Mouse (Mus musculus): Measurements from ENCODE around the gene Vtn.

Gene Vtn

DNA sequence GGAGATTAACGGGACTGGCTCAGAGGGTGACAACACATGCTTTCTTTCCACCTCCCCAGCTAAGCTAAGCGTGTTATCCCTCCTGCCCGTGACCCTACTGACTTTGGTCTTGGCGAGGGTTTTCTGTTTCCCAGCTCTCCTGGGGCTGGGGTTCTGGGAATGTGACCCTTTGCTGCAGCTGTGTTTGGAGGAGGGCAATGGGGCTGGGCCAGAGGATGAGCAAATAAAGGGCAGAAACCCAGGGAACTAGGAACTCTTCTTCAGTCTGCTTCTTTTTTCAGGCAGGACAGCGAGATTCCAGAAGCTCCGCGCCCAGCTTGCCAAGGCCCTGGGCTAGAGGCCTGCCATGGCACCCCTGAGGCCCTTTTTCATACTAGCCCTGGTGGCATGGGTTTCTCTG, at the start of gene Vtn:
Vtn (plus strand) TSS at position 88 of the 400 bp plus-strand sequence.
- no peak for DNase-seq (ENCODE audit: low read depth)

DNA sequence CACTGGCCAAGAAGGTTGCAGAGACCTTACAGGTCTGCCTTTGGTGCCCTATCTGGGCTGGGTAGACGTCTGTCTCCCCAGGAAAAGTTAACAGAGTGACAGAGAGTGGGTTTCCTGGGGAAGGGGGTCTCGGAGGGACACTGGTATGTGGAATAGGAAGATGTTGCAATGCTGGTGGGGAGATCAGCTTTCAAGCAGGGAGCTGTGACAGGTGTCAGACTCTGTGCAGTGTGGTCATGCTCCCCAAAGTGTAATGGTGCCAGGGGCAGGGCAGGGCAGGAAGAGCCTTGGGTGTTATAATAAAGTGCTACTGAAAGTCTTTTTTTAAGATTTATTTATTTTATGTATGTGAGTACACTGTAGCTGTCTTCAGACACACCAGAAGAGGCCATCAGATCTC, 48.6 kb upstream of the Vtn start:
- no peak for DNase-seq (ENCODE audit: low read depth)

DNA sequence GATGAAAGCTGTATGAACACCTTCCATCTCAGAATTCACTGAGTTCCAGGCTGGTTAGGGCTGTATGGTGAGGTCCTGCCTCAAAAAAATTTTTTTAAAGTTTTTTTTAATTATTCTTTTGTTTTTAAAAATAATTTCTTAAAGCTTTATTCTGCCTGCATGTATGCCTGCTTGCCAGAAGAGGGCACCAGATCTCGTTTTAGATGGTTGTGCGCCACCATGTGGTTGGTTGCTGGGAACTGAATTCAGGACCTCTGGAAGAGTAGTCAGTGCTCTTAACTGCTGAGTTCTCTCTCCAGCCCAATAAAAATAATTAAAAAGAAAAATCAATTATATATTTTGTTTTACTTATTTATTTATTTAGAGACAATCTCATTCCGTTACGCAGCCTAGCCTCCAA, 45.2 kb upstream of the Vtn start:
- DNase-seq (ENCODE audit: low read depth) = peak; percentile 85

DNA sequence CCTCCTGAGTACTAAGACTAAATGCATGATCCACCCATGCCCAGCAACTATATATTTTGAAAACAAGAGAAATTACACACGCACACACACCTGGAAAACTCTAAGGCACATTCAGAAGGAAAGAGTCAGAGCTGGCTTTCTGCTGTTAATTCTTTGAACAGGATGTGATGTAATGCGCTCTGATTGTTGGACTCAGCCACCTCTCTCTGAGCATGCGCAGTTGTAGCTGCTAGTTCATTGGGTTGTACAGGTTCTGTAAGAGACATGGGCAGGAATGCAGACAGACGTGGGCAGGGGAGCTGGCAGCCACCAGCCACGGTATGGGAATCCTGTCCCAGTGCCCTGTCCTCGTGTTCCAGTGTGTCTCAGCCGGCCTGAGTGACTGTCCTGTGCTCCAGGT, 44.6 kb upstream of the Vtn start:
- peak; percentile 19 for DNase-seq (ENCODE audit: low read depth)

DNA sequence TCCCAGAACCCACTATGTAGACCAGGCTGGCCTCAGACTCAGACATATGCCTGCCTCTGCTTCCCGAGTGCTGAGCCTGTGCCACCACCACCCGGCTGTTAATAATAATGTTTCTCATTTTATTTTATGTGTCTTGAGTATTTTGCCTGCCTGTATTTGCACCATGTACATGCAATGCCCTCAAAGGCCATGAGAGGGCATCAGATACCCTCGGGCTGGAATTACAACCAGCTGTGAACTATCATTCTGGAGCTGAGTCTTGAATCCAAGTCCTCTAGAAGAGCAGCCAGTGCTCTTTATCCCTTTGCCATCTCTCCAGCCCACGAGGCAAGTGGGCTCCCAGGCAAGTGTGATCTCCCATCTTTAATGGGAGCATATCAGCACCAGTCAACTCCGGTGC, 43.6 kb upstream of the Vtn start:
- peak; percentile 62 for DNase-seq (ENCODE audit: low read depth)

DNA sequence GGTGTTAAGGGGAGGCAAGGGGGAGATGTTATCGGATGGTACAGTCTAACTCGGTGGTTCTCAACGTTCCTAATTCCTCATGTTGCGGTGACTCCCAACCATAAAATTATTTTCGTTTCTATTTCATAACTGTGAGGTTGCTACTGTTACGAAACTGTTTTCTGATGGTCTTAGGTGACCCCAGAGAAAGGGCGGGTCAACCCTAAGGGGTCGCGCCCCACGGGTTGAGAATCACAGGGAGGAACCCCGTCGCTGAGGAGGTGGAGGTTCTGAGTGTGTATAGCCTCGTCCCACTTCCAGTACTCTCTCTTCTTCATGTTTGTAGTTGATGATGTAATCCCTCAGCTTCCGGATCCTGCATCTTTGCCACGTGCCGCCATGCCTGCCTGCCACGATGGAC, 40.2 kb upstream of the Vtn start:
- no peak for DNase-seq (ENCODE audit: low read depth)

DNA sequence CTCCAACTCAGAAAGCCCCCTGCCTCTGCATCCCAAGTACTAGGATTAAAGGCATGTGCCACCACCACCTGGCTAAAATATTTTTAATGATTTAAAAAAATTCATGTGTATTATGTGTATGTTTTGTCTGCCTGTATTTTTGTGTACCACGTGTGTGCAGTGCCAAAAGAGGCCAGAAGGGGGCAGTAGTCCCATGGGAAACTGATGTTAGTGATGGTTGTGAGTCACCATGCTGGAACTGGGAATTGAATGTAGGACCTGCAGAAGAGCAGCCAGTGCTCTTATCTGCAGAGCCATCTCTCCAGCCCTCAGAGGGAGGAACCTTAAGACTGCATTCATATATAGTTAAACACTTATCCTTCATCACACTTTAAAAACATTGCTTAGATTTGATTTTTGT, 37.0 kb upstream of the Vtn start:
- DNase-seq (ENCODE audit: low read depth) = peak; percentile 41

DNA sequence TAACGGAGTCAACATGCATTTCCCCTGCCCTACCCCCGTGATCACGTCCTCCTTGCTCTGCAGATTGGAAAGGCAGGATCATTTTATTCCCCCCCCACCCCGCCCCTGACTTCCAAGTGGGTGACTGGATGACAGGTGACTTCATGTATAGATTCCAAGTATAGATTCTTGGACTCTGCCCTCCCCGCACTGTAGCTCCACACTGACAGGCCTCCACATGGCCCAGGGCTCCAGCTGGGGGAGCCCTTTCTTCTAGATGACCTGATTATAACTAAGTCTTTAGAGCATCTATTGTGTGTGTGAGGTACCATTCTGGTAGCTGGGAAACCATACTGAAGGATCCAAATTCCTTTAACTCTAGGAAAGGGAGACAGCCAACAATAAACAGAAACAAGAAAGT, 36.2 kb upstream of the Vtn start:
- no peak for DNase-seq (ENCODE audit: low read depth)

DNA sequence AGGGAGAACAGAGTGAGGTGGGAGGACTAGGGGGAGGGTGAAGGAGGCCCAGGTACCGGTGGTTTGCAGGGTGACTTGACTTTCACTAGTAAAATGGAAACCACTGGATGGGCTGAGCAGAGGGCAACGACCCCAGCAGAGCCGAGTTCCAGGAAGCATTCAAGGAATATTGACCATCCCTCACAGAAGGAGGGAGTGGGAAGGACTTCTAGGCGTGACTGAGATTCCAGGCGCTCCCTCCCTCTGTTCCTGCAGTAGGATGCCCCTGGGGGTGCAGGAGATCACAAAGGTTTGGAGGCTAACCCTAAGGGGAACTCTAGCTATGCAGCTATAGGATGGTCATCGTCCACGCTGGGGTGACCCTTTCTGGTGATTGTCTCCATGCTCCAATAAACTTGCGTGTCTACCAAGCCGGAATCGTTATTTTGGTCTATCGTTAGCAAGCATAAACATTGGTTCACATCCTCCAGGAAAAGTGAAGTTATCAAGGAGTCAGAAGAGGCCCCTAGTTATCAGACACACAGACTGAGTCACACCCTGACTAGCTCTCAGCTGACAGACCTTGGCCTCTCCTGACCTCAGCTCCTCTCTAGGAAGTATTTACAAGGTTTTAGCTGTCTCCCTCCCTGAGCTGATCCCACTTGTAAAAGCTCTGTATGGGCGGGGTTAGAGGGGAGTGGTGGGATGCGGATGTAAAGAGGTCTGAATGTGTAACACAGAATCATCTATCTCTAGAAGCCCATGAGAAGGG, 35.4 kb upstream of the Vtn start:
- no peak for DNase-seq (ENCODE audit: low read depth)

DNA sequence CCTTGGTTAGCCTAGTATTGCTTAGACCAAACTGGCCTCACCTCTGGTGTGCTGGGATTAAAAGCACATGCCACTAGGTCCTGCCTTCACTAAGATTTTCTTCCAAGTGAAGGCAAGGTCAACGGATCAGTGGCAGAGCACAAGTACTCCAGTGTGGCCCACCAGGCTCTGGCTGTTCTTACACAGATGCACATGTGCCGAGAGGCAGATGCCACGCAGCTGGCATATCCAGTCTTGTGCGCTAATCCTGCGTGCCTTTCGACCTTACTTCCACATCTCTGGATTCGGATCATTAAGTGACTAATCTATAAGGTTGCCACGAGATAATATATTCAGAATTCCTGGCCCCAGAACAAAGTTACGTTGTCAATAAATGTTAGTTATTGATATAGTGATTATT, 33.8 kb upstream of the Vtn start:
- DNase-seq (ENCODE audit: low read depth) = no peak

DNA sequence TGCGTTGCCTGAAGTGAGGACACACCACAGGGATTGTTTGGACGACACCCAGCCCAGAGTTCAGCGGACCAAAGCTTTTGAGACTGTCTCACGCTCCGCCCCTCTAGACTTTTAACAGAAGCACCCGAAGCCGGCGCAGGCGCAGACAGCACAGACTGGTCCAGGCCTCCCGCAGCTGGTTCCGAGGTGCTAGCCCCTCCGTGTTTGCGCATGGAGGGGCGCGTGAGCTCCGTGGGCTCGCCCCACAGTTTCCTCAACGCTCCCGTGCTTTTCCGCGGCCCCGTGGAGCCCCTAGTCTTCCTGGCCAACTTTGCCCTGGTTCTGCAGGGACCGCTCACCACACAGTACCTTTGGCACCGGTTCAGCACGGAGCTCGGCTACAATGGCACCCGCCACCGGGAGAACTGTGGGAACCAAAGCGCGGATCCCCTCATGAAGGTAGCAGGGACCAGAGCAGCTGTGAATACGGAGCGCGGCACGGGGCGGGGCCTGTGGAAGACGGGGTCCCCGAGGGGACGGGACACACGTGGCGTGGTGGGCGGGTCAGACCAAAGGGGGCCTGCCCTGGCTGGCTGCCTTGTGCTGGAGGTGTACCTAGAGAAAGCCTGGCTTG, 33.2 kb upstream of the Vtn start, which contains the start of gene Slc46a1:
Slc46a1 (plus strand) TSS at position 130 of the 613 bp plus-strand sequence.
- peak; percentile 74 for DNase-seq (ENCODE audit: low read depth)

DNA sequence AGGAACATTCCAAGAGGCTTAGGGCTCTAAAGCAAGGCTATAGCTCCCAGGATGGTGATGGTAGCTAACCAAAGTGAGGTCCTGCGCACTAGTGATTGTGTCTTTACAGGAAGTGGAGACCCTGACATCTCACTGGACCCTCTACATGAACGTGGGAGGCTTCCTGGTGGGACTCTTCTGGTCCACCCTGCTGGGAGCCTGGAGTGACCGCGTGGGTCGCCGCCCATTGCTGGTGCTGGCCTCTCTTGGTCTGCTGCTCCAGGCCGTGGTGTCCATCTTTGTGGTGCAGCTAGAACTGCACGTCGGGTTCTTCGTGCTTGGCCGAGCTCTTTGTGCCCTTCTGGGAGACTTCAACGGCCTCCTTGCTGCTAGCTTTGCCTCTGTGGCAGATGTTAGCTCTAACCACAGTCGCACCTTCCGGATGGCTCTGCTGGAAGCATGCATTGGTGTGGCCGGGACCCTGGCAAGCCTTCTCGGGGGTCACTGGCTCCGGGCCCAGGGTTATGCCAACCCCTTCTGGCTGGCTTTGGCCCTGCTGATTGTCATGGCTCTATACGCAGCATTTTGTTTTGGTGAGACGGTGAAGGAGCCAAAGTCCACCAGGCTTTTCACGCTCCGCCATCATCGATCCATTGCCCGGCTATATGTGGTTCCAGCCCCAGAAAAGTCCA, 32.5 kb upstream of the Vtn start:
- DNase-seq (ENCODE audit: low read depth) = no peak

DNA sequence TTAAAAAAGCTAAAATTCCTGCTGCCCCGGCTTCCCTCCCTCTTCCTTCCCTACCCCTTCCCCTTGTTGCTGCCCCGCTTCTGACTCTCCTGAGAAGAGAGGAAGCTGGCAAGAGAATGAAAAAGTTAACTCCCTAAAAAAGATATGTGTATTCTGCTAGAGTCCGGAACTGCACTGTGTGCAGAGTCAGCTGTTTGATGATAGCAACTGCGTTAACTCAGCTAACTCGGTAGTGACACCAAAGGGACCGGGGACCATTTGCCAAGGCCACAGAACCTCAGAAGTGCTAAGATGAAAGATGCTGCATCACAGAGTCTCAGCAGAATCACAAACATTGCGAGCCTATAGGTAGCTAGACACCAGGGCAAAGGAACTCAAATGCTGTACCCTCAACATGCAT, 31.4 kb upstream of the Vtn start:
- DNase-seq (ENCODE audit: low read depth) = no peak

DNA sequence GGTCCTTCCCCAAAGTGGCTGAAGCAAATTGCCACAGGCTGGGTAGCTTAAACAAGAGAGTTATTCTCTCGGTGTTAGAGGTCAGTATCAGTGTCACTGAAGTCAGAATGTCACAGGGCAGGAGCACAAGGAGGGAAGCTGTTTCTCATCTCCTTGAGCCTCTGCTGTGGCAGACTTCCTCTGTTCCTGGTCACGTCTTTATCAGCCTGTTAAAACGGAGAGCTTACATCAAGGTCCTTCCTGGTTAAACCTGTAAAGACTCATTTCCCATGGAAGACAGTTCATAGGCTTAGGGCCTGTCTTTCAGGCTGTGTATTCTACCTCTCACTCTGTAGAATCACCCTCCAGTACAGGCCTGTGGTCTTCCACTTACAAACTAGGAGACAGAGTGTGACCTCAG, 31.0 kb upstream of the Vtn start:
- no peak for DNase-seq (ENCODE audit: low read depth)

DNA sequence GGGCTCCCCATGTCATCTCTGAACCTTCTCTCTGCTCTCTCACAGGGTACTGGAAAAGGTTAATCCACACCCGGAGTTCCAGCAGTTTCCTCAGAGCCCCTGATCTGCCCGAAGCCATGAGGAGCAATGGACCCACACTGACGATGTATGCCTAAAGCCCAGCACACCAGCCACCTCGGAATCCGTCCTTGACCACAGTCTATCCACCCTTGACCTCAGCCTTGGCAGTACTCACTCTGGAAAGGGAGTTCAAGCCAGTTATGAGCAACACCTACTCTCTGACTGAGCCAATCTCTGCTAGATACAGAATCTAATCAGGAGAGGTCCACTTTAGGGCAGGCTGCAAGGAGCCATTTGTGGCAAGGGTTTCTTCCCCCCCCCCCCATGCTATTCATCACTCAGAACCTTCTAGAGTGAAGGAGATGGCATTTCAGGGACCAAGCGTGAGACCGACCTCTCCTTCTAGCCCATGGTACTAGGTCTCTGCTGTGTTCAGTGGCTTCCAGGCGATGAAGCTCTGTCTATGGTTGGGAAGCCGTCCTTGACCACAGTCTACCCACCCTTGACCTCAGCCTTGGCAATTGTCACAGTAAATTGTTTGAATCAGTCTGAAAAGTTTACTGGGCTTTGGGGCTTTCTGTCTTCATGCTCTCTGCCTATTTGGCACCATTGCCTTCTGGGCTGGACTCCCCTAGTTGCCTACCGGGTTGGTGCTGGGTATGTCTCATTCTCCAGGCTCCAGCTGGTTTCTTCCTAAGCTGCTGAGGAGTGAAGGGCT, 27.4 kb upstream of the Vtn start:
- no peak for DNase-seq (ENCODE audit: low read depth)

DNA sequence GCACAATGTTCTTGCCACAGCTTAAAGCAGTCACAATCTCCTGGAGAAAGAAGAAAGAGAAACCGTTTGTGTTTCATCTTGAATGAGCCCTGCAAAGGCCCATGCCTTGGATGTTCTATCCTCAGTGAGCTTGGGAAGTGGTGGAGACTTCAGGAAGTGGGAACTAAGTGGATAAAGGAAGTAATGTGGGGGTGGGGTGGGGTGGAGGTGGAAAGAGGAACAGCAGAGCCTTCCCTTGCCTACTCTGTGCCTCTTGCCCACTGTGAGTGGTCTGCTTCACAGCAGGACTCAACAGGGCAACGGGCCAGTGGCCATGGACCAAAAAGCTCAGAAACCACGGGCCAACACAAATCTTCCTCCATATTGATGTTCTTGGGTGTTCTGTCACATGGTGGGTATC, 23.6 kb upstream of the Vtn start:
- no peak for DNase-seq (ENCODE audit: low read depth)

DNA sequence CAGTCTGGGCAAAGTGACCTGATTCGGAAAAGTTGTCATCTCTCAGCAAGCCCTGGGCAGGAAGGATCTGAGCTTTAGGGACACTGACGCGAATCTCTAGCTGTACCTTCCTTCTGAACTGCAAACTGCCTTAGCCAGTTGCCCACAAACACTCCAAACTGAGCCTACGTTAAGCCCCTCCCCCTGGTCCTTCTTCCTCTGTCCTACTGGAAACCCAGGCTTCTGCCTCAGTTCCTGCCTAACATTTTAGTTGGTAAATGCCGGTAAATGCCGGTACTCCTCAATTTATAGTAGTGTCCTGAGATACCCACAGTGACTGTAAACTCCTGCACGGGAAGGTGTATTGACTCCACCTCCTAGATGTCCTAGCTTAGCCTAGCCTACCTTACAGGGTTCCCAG, 15.3 kb upstream of the Vtn start:
- no peak for DNase-seq (ENCODE audit: low read depth)

DNA sequence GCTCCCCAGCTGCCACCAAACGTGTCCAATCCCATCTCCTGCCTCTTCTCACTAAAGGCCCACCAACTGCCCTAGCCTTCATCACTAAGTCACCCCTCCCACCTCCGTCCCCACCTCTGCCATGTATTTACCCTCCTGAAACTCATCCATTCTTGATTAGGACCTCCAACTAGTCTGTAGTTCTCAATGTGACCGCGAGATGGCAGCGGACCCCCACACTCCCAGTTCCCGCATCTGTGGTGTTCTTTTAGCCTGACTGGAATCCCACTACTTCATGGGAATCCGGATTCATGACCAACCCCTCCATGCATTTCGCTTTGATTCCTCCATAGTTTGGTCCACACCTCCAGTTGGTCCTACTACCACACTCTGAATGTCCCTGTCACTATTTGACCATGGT, 10.7 kb upstream of the Vtn start:
- peak; percentile 72 for DNase-seq (ENCODE audit: low read depth)

DNA sequence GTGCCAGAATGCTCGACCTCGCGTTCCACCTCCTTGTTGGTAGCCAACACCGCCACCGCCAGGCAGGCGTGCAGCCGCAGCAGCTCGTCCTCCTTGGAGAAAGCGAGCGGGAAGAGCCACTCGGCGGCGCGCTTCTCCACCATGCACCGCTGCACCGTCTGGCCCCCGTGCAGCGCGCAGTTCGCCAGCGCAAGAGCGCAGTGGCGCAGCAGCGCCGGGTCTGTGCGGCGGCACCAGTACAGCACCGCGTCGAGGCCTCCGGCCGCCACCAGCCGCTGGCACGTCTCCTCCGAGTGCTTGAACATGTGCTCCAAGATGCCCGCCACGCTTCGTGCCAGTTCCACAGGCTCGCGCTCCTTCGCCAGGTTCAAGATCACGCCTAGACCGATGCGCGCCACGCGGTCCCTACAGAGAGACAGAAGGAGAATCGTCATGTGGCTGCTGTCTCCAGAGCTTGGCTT, 8.1 kb upstream of the Vtn start:
- no peak for DNase-seq (ENCODE audit: low read depth)

DNA sequence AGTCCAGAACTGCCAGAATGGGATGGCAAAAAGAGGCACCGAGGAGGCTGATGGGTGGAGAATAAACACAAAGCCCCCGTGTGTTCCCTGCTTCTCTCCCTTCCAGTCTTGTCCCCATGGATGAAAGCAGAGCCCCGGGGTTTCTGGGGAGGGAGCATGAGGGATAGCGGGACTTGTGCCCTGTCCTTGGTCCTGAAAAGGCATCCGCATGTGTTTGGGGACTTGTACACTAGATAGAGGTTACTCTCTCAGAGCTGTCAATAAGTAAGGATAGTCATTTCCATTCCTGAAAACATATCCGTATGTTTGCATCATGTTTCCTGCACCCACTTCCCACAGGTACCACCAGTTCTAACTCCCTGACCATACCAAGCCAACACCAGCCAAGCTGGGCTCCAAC, 3.0 kb upstream of the Vtn start:
- DNase-seq (ENCODE audit: low read depth) = peak; percentile 49

DNA sequence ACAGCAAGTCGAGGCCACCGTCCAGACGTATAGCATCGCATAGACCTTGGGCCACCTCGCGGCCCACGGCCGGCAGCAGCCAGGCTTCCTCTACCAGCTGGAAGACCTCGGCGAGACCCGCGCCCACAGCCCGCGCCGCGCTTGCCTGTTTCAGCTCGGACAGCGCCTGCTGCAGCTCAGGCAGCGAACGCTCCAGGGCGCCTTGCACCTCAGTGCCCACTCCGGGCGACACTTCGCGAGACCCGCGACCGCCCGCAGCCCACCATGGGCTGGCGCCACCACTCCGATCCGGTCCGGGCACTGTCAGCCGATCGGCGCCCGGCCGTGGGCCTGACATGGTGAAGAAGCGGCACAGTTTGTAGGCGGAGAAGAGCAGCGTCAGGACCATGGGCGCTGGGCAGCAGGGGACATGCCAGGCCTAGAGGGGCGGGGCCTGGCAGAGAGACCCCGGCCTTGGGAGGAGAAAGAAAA, 1.8 kb upstream of the Vtn start:
- DNase-seq (ENCODE audit: low read depth) = no peak
